Mouse (Mus musculus): ENCODE measurements at regions not wholly inside any gene's neighbourhood (a gene's known extent, or its start where the extent isn't known, plus 50 kb on each side); places are given as distances from the start of the nearest gene placed in this dataset.

DNA sequence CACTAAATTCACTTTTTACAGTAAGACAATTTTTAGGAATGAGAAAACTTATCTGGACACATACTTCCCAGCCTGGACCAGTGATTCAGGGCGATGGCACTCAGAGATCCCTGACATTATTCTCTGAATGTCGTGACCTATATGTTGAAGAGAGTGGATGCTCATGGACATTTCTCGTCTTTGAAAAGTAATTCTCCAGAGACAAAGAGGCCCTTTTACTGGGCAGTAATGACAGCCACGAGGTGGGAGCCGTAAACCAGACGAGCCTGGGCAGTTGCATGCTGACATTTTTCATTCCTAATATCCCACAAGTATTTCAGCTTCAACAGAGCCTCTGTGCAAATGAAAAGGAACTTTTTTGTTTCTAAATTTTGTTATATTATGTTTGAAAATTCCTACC lies 1041.3 kb downstream of the Slc22a22 start:
- no peak for DNase-seq (ENCODE audit: low read depth in 2 of 2, low spot score in 2 of 2)

DNA sequence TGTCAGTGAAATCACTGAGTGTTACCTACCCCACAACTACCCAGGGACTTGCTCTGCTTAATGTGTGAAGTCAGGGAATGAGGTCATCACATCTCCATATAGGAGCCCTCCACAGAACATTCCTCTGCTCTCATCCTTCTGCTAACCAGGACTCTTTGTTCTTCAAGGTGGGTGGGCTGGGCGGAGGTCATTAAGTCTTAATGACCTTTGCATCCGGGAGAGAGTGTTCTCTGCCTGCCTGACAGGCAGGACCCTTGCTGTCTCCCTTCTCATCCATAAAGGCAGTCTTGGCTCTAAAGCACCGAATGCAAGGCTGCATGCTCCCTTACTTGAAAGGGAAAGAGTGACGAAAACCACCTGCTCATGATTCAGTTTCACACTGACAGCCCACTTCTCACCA lies 1051.4 kb downstream of the Slc22a22 start:
- DNase-seq (ENCODE audit: low read depth in 2 of 2, low spot score in 2 of 2), result no peak

DNA sequence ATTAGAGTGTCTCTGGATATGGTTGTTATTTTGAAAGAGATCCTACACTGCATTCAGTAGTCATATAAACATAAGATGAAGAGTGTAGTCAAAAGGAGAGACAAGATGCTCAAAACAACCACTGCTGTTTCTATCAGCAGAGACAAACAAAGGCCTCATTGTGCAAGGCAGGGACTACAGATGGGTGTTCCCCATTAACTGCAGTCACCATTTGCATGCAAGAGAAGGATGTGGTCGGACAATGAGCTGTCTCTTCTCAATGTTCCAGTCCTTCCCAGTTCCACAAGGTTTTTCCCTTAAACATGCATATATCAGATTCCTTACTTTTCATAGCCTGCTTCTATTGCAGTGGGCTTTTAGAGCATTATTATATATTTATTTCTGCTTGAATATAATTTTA lies 1056.7 kb downstream of the Slc22a22 start:
- DNase-seq (ENCODE audit: low read depth in 2 of 2, low spot score in 2 of 2), result no peak

DNA sequence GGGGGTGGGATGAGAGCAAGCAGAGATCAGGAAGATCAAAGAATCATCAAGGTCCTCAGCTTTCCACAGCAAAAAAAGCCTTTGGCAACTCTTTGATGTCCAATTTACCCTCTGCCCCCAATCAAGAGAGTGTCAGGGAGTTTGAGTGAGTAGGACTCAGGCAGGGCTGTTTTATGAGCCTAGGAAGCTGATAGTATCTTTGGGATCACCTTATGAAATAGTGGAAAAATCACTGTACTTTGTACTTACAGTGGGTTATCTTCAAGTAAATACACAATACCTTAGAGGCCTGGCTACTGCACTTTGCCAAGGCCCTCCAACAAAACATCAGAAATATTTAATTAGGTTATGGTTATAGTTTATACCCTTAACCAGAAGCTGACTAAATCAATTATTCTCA lies 1085.4 kb downstream of the Slc22a22 start:
- DNase-seq (ENCODE audit: low read depth in 2 of 2, low spot score in 2 of 2), result no peak

DNA sequence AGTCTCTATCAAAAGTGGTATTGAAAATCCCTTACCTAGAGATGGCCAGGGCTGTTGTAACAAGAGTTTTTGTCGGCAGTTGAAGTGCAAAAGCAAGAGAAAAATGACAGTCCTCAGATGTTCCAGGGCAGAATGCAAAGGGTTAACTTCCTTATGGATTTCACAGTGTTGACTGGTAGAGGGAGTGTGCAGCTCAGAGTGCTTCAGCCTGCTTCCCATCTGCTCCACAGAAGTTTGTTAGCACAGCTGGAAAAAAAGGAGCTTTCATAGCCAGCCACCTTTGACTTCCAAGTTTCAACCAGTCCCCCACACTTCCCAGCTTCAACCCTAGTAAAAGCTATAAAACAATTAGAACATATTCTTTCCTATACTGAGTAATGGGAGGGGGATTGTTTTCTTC lies 1098.9 kb downstream of the Slc22a22 start:
- no peak for DNase-seq (ENCODE audit: low read depth in 2 of 2, low spot score in 2 of 2)

DNA sequence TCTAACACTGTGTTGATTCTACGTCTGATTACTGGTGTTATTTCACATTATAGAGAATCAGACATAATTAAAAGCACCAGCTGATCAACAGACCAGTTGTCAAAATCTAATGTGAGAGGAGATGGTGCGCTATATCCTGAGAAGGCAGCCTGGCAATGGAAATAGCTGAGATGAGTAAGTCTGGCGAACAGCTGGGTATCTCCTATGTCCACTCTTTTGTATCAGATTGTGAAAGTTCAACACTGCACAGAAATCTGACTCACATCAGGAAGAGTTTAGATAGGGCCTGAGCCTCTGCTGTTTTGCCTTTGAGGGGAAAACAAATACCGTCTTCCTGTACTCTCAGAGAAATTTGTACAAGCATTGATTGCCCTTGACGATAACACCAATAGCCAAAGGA lies 1126.5 kb downstream of the Slc22a22 start:
- DNase-seq (ENCODE audit: low read depth in 2 of 2, low spot score in 2 of 2), result no peak

DNA sequence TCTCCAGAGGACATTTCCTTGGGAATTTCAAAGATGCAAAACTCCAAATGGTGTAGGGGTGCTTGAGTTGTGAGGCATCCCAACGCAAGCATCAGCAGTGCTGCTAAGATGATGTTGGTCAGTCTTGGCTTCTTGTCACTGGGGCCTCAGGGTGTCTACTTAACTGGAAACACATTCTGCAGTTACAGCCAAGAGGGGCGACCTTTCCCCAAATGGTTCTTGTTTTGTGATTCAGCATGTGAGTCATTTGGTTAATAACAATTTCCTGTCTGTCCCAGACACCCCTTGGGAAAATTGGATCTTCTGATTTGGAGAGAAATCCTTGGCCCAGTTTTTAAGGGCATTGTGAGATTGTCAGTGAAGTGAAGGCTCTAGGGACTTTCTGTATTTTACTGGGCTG lies 1131.3 kb downstream of the Slc22a22 start:
- no peak for DNase-seq (ENCODE audit: low read depth in 2 of 2, low spot score in 2 of 2)

DNA sequence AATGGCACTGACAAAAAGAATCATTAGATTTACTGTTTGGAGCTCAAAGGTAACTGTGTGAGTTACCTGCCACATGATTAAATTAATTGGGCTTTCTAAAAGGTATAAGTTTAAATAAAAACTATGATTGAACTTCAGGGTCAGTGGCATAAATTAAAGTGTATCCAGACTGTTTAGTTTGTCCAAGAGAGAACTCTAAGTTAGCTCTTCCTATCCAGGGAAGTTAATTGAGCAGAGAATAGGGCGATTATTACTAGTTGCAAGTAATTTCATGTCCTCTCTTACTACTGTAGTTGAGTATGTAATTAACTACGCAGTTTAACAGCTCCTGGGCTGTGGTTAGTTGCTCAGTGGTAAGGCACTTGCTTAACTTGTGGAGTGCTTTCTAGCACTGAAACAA lies 1132.5 kb downstream of the Slc22a22 start:
- DNase-seq (ENCODE audit: low read depth in 2 of 2, low spot score in 2 of 2), result no peak

DNA sequence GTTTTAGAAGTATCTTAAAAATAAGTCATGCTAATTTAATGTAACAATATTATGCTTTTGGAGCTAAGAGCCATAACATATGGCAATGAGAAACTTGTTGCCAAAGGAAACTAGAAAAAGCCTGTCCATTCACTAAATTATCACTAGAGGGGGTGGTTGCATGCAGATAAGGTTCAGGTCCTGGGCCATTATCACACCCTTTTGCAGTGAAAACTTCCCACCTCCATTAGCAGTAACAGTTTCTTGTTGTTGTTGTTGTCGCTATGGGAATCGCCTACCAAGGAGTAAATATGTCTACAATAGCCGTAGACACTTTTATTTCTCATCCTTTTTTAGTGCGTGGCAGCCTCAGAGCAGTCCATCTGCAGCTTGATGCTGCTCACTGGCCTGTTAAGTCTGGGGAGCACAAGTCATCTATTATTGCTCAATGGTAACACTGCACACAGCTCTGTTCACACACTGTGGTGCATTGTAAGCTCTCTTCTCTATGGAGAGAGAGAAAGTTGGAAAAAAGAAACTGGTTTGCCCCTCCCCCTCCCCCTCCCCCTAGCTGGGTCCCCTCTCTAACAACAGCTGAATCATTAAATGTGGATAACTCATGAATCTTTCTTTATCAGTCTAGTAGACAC lies 1133.0 kb downstream of the Slc22a22 start:
- DNase-seq (ENCODE audit: low read depth in 2 of 2, low spot score in 2 of 2), result no peak

DNA sequence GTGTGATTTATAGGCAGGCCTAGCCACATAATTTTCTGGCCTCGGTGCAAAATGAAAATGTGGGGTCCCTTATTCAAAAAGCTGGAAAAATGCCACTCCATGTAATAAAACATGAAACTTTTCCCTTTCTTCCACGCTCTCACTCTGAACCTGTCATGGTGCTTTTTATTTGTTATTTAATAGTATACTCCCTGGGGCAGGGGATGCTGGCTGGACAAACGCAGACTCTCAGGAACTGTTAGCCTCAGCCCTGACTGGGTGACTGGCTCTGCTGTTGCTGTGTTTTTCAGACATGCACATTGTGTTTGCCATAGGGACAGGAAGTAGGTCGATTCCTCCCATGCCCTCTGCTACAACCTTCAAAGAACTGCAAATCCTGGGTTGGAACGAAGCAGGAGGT lies 1139.5 kb downstream of the Slc22a22 start:
- DNase-seq (ENCODE audit: low read depth in 2 of 2, low spot score in 2 of 2), result no peak

DNA sequence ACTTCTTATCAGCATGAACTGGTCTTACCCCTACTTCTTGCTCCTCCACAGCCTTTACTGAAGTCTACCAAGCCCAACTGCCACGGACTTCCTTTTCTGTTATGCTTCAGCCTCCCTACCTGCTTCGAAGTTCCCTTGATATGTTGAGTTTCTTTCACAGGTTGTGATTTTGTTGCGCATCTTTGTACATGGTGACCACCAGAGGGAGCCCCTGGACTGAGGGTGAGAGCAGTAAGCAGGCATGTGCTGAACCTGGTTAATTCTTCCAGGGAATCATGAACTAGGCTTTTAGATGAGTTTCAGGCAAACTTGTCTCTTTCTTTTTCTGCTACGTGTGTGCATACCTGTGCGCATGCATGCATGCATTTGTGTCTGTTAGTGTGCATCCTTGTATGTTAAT lies 1141.0 kb downstream of the Slc22a22 start:
- no peak for DNase-seq (ENCODE audit: low read depth in 2 of 2, low spot score in 2 of 2)

DNA sequence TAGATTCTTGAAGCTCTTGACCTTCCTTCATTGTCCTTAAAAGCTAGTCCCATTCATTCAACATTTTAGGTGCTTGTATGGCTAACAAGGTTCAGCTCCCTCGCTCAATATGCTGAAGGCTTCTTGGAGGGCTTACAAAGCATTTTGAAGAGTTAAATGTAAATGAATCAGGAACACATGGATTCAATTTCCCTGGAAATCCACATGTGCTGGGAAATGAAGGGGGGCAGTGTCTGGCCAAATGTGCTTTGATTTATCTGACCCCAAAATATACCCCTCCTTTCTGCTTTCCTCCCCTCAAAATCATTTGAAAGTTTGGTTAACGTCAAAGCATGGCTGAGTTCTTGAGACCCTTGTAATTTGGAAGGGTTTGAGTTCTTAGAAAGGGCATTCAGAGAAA lies 1142.4 kb downstream of the Slc22a22 start:
- DNase-seq (ENCODE audit: low read depth in 2 of 2, low spot score in 2 of 2), result no peak

DNA sequence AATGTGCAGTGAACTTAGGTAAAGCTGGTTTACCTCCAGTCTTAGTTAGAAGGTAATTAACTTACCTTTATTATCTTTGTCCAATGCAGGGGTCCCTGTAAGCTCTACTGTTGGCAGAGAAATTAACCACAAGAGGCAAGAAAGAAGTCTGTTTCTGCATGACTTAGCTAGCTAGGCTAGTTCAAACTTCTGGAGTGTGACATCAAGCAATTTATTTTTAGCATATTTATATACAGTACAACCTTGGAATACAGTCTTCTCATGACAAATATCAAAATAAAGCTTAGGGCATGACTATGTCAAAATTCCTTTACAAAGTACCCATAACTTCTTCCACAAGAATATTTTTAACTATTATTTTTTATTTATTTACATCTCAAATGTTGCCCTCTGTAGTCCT lies 1156.9 kb downstream of the Slc22a22 start:
- DNase-seq (ENCODE audit: low read depth in 2 of 2, low spot score in 2 of 2), result no peak

DNA sequence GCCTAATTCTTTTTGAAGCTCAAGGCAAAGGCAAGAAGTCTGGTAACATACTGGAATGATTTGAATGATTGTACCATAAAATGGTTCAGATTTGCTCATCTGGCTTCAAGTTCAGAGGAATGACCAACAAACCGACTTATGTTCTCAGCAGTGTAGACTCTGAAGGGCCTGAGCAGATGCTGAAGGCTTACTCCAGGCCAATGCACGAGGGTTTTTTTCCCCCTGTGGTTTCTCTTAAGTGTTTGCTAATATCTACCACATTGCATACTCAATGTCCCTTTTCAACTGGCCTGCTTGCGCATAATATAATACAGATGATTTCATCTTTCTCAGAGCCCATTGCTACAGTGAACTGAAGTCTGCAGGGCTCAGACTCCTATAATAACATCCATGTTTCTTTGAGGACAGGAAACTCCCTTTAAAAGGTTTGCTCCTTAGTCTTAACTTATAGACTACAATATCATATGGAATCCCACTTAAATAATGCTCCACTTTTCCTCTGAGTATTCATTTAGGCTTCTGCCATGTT lies 1182.5 kb downstream of the Slc22a22 start:
- no peak for DNase-seq (ENCODE audit: low read depth in 2 of 2, low spot score in 2 of 2)

DNA sequence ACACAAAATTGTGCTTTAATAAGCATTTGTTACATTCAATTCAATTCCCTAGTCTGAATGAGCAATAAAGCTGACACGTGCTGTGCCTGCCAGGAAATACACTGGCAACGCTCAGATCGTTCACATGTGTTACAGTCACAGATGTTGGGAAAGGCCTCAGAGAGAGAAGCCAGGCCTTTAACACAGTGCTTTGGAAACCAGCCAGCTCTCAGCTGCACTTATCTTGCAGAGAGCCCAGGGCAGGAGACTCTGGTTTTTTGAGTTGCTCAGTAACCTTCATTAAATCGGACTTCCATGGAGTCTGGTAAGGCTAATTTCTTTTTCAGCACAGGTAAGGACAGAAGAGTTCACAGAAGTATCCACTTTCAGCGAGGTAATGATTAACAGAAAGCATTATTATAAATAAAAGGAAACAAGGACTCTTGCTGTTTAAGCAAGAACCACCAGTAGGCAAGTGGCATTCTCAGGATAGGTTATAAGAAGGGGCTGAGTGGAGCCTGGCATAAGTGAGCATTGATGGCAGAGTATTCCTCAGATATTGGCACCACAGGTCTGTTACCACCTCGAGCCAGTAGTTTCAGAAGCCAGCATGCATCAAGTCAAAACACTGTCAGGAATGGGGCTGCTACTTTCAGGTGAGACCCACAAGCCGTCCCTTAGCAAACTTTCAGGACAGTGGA lies 1198.7 kb downstream of the Slc22a22 start:
- no peak for DNase-seq (ENCODE audit: low read depth in 2 of 2, low spot score in 2 of 2)

DNA sequence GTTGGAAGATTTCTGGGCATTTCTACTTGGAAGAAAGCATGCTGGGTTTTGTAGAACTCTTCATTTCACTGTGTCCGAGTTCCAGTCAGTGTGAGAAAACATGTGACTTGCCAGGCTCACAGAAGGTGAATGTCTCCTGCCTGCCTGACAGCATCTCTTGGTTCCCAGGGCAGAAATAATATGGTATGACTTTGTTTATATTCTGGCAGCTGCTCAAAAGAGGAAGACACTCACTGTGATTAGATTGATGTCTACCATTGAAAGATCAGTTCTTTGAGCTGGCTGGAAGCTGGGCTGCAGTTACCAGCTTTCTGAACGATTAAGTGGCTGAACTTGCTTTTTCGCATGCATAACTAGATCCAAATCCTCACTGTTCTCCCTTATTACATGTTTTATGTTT lies 1199.4 kb downstream of the Slc22a22 start:
- no peak for DNase-seq (ENCODE audit: low read depth in 2 of 2, low spot score in 2 of 2)

DNA sequence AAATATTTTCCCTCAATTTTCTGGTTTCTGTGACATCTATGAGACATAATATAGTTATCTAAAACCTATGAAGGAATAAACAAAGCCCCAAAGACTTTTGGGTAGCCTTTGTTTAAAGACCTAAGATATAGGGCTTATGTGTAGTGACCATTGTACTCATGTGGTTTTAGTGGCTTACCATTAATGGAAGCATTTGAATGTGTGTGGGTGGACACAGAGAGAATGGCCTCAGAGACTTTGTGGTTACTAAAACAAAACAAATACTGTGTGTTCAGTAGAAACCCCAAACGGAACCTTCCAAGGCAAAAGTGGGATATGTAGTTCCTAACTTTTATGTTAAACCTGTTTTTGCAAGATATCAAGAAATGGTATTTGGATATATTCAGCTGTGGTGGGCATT lies 1228.7 kb downstream of the Slc22a22 start:
- no peak for DNase-seq (ENCODE audit: low read depth in 2 of 2, low spot score in 2 of 2)

DNA sequence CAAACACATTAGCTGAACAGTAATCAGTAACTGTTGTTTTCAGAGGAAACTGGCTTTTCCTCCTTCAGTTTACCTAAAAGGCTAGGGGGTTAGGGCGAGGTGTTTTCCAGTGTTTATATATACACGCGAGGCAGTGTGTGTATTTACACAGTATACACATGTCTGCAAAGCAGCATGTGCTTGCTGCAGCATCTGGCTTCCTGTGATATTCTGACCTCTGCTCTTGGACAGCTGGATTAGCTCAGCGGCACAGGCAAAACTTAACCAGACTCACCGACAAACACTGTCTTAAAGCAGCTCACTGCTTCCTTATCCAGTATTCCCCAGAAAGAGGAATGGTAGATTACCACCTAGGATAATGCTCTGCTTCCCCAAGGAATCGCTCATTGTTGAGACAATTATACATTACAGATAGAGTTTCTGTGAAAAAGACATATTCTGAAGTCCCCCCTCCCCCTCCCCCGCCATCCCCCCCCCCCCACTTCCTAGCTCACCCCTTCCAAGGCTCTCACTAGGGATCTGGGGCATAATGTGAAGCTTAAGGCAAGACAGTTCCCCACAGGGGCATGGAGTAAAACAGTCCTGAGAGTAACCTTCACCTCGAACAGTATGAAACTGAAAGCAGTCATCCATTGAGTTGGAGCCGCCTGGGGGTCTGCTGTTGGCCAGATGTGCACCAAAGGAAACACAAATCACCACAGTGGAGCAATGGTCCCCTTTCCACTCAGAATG lies 1233.3 kb downstream of the Slc22a22 start:
- no peak for DNase-seq (ENCODE audit: low read depth in 2 of 2, low spot score in 2 of 2)

DNA sequence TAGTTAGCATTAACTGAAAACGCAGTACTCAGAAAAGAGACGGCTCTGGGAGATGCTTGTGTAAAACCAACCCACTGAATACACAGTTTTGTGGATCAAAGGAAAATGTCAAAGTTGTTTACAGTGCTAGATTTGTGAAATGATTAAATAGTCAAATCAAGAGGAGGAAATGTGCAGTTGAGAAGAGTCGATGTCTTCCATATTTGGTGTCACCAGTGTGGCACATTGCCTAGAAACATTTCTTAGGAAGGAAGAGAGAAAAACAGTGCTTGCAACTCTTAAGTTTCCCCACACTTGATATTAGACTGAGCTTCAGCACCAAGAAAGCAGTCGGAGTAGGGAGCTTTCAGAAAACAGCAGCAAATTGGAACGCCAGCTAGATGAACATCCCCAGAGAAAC lies 1274.9 kb downstream of the Slc22a22 start:
- DNase-seq (ENCODE audit: low read depth in 2 of 2, low spot score in 2 of 2), result no peak

DNA sequence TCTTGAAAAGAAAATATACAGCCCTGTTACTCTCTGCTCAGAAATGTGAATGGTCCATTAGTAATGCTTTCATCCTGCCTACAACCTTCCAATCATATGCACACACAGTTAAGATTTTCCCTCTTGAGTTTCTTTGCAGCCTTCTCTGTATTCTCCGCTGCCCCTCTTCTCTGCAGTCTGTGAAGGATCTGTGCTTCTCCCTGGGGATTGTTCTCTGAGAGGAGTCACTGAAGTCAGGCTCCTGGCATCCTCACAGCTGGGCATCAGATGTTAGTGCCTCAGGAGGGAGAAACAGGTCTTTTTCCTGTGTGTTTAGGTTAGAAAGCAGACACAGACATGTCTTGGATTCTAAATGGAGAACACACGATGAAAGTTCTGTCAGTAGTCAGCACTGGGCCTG lies 1278.1 kb downstream of the Slc22a22 start:
- DNase-seq (ENCODE audit: low read depth in 2 of 2, low spot score in 2 of 2), result no peak

DNA sequence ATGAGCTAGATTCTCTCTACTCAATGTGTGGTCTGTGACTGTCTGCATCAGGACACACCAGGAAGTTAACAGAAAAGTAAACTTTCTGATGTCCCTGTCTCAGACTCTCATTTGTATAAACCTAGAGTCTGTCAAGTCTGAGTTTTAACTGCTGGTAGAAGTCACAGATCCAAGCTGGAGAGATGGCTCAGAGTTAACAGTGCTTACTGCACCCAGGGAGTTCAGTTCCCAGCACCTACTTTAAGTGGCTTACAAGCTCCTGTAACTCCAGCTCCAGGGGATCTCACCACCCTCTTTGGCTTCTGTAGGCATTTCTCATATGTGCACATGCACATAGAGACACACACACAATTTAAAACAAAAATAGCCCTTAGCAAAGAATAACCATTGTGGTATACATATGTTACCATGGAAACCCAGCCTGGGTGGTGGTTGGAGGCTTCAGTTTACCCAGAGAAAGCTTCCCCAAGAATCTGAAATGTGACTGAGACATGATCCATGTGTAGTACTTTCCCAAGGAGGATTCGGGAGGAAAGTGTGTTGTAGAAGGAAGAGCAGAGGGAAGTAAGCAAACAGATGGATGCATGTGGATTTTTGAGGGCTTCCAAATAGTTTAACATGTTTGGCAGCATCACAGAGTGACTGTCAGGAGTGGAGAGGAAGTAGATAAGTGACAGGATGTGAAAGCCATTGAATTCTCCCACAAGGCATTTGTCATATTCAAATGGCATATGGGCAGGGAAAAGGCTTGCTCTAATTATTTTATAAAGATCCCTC lies 1279.8 kb downstream of the Slc22a22 start:
- DNase-seq (ENCODE audit: low read depth in 2 of 2, low spot score in 2 of 2), result no peak

DNA sequence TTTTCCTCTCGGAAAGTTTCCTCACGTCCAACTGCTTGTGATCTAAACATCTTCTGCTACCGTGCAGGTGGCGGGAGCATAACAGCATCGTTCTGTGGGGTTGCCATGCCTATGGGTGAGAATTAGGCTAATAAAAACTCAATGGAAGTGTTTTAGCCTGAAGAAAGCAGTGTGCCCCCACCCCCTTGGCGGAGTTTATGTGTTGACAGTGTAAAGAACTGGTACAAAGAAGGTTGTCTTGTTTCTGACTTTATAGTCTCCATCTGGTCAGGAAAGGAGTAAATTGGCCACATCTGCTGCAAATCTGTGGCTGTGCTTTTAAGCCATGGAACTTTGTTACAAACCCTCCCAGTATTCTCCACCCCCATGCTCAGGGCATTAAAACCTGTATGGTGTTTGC lies 1311.2 kb downstream of the Slc22a22 start:
- no peak for DNase-seq (ENCODE audit: low read depth in 2 of 2, low spot score in 2 of 2)
